Mouse (Mus musculus) liver, adult 2 months (tissue): ENCODE results near the gene Lrrtm1. TPM values are rescaled to one million over a fixed set of nuclear protein-coding genes. Genes with fewer than 3 reads are reported as not detected.

Source experiments
- DNase-seq: peaks from one replicate; pipeline ENCODE4 v3.0.0-alpha.2; 2011; ENCODE audit warnings: low read depth, low spot score; ENCODE audit errors: extremely low read depth
- H3K27ac ChIP-seq: fragments of 200-500 bp; replicated peaks from 2 replicates; pipeline ENCODE4 v1.5.1; 2012; ENCODE audit warnings: low read depth, mild to moderate bottlenecking, control low read depth, inconsistent platforms, low read length; ENCODE audit not compliant: insufficient read depth
- H3K27me3 ChIP-seq: fragments of 200-500 bp; 2 replicates; pipeline ENCODE4 v1.6.1; 2012; ENCODE audit warnings: mild to moderate bottlenecking, moderate library complexity, low read length, inconsistent platforms; ENCODE audit not compliant: control insufficient read depth, insufficient read depth
- H3K36me3 ChIP-seq: fragments of 200-500 bp; 2 replicates; pipeline ENCODE4 v1.6.1; 2012; ENCODE audit warnings: low read length, inconsistent platforms; ENCODE audit not compliant: control insufficient read depth, insufficient read depth
- H3K4me1 ChIP-seq: fragments of 200-500 bp; 2 replicates; pipeline ENCODE4 v1.6.1; 2011; ENCODE audit warnings: low read length; ENCODE audit not compliant: control insufficient read depth, insufficient read depth
- H3K4me3 ChIP-seq: fragments of 200-500 bp; 2 replicates; pipeline ENCODE4 v1.5.1; 2011; ENCODE audit warnings: low read depth, mild to moderate bottlenecking, control low read depth, low read length, moderate library complexity; ENCODE audit not compliant: insufficient read depth
- H3K79me2 ChIP-seq: fragments of 200-500 bp; 2 replicates; pipeline ENCODE4 v1.6.1; 2012; ENCODE audit warnings: inconsistent platforms, mild to moderate bottlenecking, low read length, moderate library complexity; ENCODE audit not compliant: control insufficient read depth, insufficient read depth
- H3K9ac ChIP-seq: fragments of 200-500 bp; 2 replicates; pipeline ENCODE4 v1.6.1; 2012; ENCODE audit warnings: low read depth, mild to moderate bottlenecking, control low read depth, inconsistent platforms, low read length
- CTCF ChIP-seq: fragments of 200-500 bp; IDR thresholded peaks from 2 replicates; pipeline ENCODE4 v1.5.1; 2011; ENCODE audit warnings: low read depth, low read length, control low read depth
- POLR2A ChIP-seq: fragments of 200-500 bp; IDR thresholded peaks from 2 replicates; pipeline ENCODE4 v1.6.1; 2011; ENCODE audit warnings: low read length, control low read depth; ENCODE audit not compliant: insufficient read depth; ENCODE audit errors: extremely low read depth
- WGBS: fragments of 180-500 bp; shearing (Covaris S2); methylation state at CpG from one replicate; pipeline ENCODE4 v1.1.7; 2018; 5-methylcytosine and 5-hydroxymethylcytosine counted together
- polyA plus RNA-seq: library from polyadenylated mRNA; depleted of rRNA; stranded (reverse); fragments of >200 nt; gene quantifications from 2 replicates; pipeline ENCODE4 v1.2.3, GENCODE M21; 2012; rRNA removed
- total RNA-seq: library from RNA; depleted of rRNA; stranded (reverse); fragments of >200 nt; gene quantifications from 2 replicates; pipeline ENCODE4 v1.2.3, GENCODE M21; 2014; rRNA removed

The Lrrtm1 gene
- total RNA-seq (0.13 TPM in 1 of 2 replicates, not detected in the other), polyA plus RNA-seq (not detected in 2 replicates)

GRCm38 (mm10) chr6:77242601-77243406, at the start of gene Lrrtm1:
Lrrtm1 (plus strand) TSS chr6:77242689.
- TF ChIP-seq POLR2A (no peak), CTCF (no peak)
- DNase-seq: no peak
- Histone ChIP-seq H3K4me3 (no peak within 1 kb of the TSS), H3K79me2 (no peaks in the 10 kb centered on the region), H3K4me1 (no peaks in the 10 kb centered on the region), H3K27me3 (peaks cover 11% of the 10 kb centered on the region), H3K27ac (no peak within 1 kb of the TSS), H3K36me3 (no peaks in the 10 kb centered on the region), H3K9ac (no peak within 1 kb of the TSS)
- 1% methylated on average over 53 of the region's 53 CpGs for WGBS

- H3K4me3 ChIP-seq: no peak overlapping the region
- H3K27me3 ChIP-seq: no peaks in the 10 kb centered on the region
- no peak overlapping the region for H3K9ac ChIP-seq
- no peaks in the 10 kb centered on the region for H3K36me3 ChIP-seq
- no peak overlapping the region for H3K27ac ChIP-seq
- no peak for TF ChIP-seq POLR2A
- H3K79me2 ChIP-seq: no peaks in the 10 kb centered on the region
- no peak for DNase-seq
- H3K4me1 ChIP-seq: no peaks in the 10 kb centered on the region
- WGBS: 86% methylated on average over 3 of the region's 3 CpGs
These were observed 45.8 kb upstream of the Lrrtm1 start for GRCm38 (mm10) chr6:77196650-77197049.

- Histone ChIP-seq H3K27ac (no peak overlapping the region), H3K27me3 (no peaks in the 10 kb centered on the region), H3K9ac (no peak overlapping the region), H3K4me3 (no peak overlapping the region), H3K79me2 (no peaks in the 10 kb centered on the region), H3K4me1 (no peaks in the 10 kb centered on the region), H3K36me3 (no peaks in the 10 kb centered on the region)
- TF ChIP-seq CTCF (no peak), POLR2A (no peak)
- DNase-seq: no peak
- WGBS: 86% methylated on average over 2 of the region's 2 CpGs
These were observed 43.1 kb upstream of the Lrrtm1 start for GRCm38 (mm10) chr6:77199375-77199774.

GRCm38 (mm10) chr6:77209183-77209582, 33.3 kb upstream of the Lrrtm1 start:
- DNase-seq: no peak
- Histone ChIP-seq H3K4me3 (no peak overlapping the region), H3K36me3 (no peaks in the 10 kb centered on the region), H3K79me2 (no peaks in the 10 kb centered on the region), H3K4me1 (no peaks in the 10 kb centered on the region), H3K9ac (no peak overlapping the region), H3K27ac (no peak overlapping the region), H3K27me3 (no peaks in the 10 kb centered on the region)
- TF ChIP-seq CTCF (no peak), POLR2A (no peak)
- 84% methylated on average over 1 of the region's 1 CpGs for WGBS

GRCm38 (mm10) chr6:77209929-77210328, 32.6 kb upstream of the Lrrtm1 start:
- no peak for DNase-seq
- H3K27me3 ChIP-seq: no peaks in the 10 kb centered on the region
- H3K4me1 ChIP-seq: no peaks in the 10 kb centered on the region
- 79% methylated on average over 3 of the region's 3 CpGs for WGBS
- no peak overlapping the region for H3K4me3 ChIP-seq
- no peaks in the 10 kb centered on the region for H3K79me2 ChIP-seq
- H3K36me3 ChIP-seq: no peaks in the 10 kb centered on the region
- no peak overlapping the region for H3K9ac ChIP-seq
- H3K27ac ChIP-seq: no peak overlapping the region
- TF ChIP-seq CTCF (no peak), POLR2A (no peak)

GRCm38 (mm10) chr6:77213757-77214409, 28.6 kb upstream of the Lrrtm1 start:
- no peaks in the 10 kb centered on the region for H3K27me3 ChIP-seq
- H3K4me1 ChIP-seq: no peaks in the 10 kb centered on the region
- H3K9ac ChIP-seq: no peak overlapping the region
- no peaks in the 10 kb centered on the region for H3K79me2 ChIP-seq
- no peak for DNase-seq
- WGBS: 23% methylated on average over 3 of the region's 3 CpGs
- H3K36me3 ChIP-seq: no peaks in the 10 kb centered on the region
- H3K4me3 ChIP-seq: no peak overlapping the region
- H3K27ac ChIP-seq: no peak overlapping the region
- TF ChIP-seq POLR2A (no peak), CTCF (no peak)
